Mouse (Mus musculus) gastrocnemius, postnatal 14 days (tissue): ENCODE results near the gene Gpr37l1. TPM values are rescaled to one million over a fixed set of nuclear protein-coding genes. Genes with fewer than 3 reads are reported as not detected.
"Not testable (repeated sequence)": the region's sequence is repeated elsewhere in the genome, so short reads cannot be mapped to it uniquely, and the experiment has no call there.

Source experiments
- DNase-seq: peaks from one replicate; pipeline ENCODE4 v3.0.0; 2021; ENCODE audit warnings: mixed read lengths
- intact Hi-C: fragments of 180-260 bp; cut with DNase I; formaldehyde crosslinking; loops from one replicate; pipeline ENCODE4 v1.15.1; 2025; ENCODE audit warnings: low total_unique reads
- long read RNA-seq, 2 experiments: library from polyadenylated mRNA; stranded (forward); transcript quantifications; one replicate each; pipeline ENCODE4 v2.0.0; 2021
- total RNA-seq, 2 experiments: library from RNA; stranded (reverse); gene quantifications; 2 replicates each; pipeline ENCODE4 v1.2.3; 2021

Gpr37l1 gene
- total RNA-seq = 1 to 10 TPM in 1 of 2 experiments, under 1 TPM in 1; 0.78 to 2.5 TPM
- long read RNA-seq, experiment 1, partial matches to known transcripts = 0 of 4 reads
- long read RNA-seq, experiment 1, other reads (novel, unspliced or antisense) = 1 of 4 reads
- long read RNA-seq, experiment 2, partial matches to known transcripts = 1 of 2 reads
- long read RNA-seq, experiment 2, other reads (novel, unspliced or antisense) = 0 of 2 reads

- intact Hi-C loops = no loop called here
- no peak for DNase-seq
Observed at GRCm38 (mm10) chr1:135167435-135167834, at the start of gene Gpr37l1. Gene Gpr37l1 (minus strand): TSS chr1:135167681.

GRCm38 (mm10) chr1:135213772-135214640, 46.5 kb upstream of the Gpr37l1 start:
- intact Hi-C loops = no loop called here
- DNase-seq = no peak

- DNase-seq = no peak
- intact Hi-C loops = no loop called here
Observed at GRCm38 (mm10) chr1:135210421-135210820, 42.9 kb upstream of the Gpr37l1 start.

- intact Hi-C loops = no loop called here
- DNase-seq = no peak
Observed at GRCm38 (mm10) chr1:135208716-135209115, 41.2 kb upstream of the Gpr37l1 start.

GRCm38 (mm10) chr1:135206586-135207339, 39.3 kb upstream of the Gpr37l1 start:
- intact Hi-C loops = no loop called here
- no peak for DNase-seq

- no peak for DNase-seq
- intact Hi-C loops = no loop called here
Observed at GRCm38 (mm10) chr1:135205257-135205656, 37.8 kb upstream of the Gpr37l1 start.

- intact Hi-C loops = no loop called here
- DNase-seq = peak; percentile 9
Observed at GRCm38 (mm10) chr1:135204196-135205126, 37.0 kb upstream of the Gpr37l1 start.

GRCm38 (mm10) chr1:135200400-135200799, 32.9 kb upstream of the Gpr37l1 start:
- intact Hi-C loops = no loop called here
- no peak for DNase-seq

GRCm38 (mm10) chr1:135199014-135199819, 31.7 kb upstream of the Gpr37l1 start:
- DNase-seq = peak; percentile 13
- intact Hi-C loops = no loop called here

- DNase-seq = no peak
- intact Hi-C loops = no loop called here
Observed at GRCm38 (mm10) chr1:135198412-135198811, 30.9 kb upstream of the Gpr37l1 start.

- intact Hi-C loops = no loop called here
- DNase-seq = peak; percentile 65
Observed at GRCm38 (mm10) chr1:135195907-135196440, 28.5 kb upstream of the Gpr37l1 start.

GRCm38 (mm10) chr1:135194335-135194734, 26.9 kb upstream of the Gpr37l1 start:
- intact Hi-C loops, DNase-seq: not testable (repeated sequence)

- intact Hi-C loops = no loop called here
- DNase-seq = no peak
Observed at GRCm38 (mm10) chr1:135189186-135189585, 21.7 kb upstream of the Gpr37l1 start.

GRCm38 (mm10) chr1:135188197-135188596, 20.7 kb upstream of the Gpr37l1 start:
- DNase-seq = peak; percentile 70
- intact Hi-C loops = no loop called here

GRCm38 (mm10) chr1:135187016-135187415, 19.5 kb upstream of the Gpr37l1 start:
- intact Hi-C loops, DNase-seq: not testable (repeated sequence)

GRCm38 (mm10) chr1:135186427-135186826, 18.9 kb upstream of the Gpr37l1 start:
- peak; percentile 19 for DNase-seq
- intact Hi-C loops = no loop called here

GRCm38 (mm10) chr1:135185936-135186335, 18.5 kb upstream of the Gpr37l1 start:
- intact Hi-C loops = no loop called here

More at GRCm38 (mm10) chr1:135185936-135186335, 18.5 kb upstream of the Gpr37l1 start:
- DNase-seq = no peak
